Mouse (Mus musculus) ES-E14 (cell line): ENCODE data around the gene Nfasc. TPM values are rescaled to one million over a fixed set of nuclear protein-coding genes. Genes with fewer than 3 reads are reported as not detected.

Experiments
- DNase-seq: peaks from one replicate; pipeline ENCODE4 v3.0.0-alpha.2; 2013; ENCODE audit warnings: low read depth, low spot score
- H3K27ac ChIP-seq: 2 replicates; pipeline ENCODE4 v1.5.1; 2012; ENCODE audit warnings: low read depth, mild to moderate bottlenecking, low read length, moderate library complexity, mixed read lengths; ENCODE audit not compliant: poor library complexity, insufficient read depth, severe bottlenecking
- H3K36me3 ChIP-seq: 2 replicates; pipeline ENCODE4 v1.6.1; 2012; ENCODE audit warnings: mild to moderate bottlenecking, low read length, moderate library complexity, mixed read lengths; ENCODE audit not compliant: control insufficient read depth, poor library complexity, insufficient read depth, severe bottlenecking
- H3K4me1 ChIP-seq, 2 experiments: fragments of 150-350 bp in 1 of 2; sonication (generic) in 1 of 2; 2 replicates each; pipeline ENCODE4 v1.6.1; 2012; ENCODE audit warnings: low read length in 2 of 2, mild to moderate bottlenecking in 1 of 2, mixed read lengths in 1 of 2; ENCODE audit not compliant: control insufficient read depth in 2 of 2, insufficient read depth in 2 of 2, poor library complexity in 1 of 2
- H3K4me3 ChIP-seq, 2 experiments: fragments of 150-350 bp in 1 of 2; sonication (generic) in 1 of 2; 2 replicates each; pipeline ENCODE4 v1.5.1; 2012; ENCODE audit warnings: low read length in 2 of 2, low read depth in 1 of 2, mild to moderate bottlenecking in 1 of 2, mixed read lengths in 1 of 2; ENCODE audit not compliant: insufficient read depth in 1 of 2, poor library complexity in 1 of 2, severe bottlenecking in 1 of 2
- H3K9ac ChIP-seq: 2 replicates; pipeline ENCODE4 v1.6.1; 2012; ENCODE audit warnings: low read depth, mild to moderate bottlenecking, low read length, mixed read lengths; ENCODE audit not compliant: poor library complexity, insufficient read depth, severe bottlenecking
- H3K9me3 ChIP-seq: fragments of 150-350 bp; sonication (generic); 2 replicates; pipeline ENCODE4 v1.6.1; 2012; ENCODE audit warnings: low read depth, mild to moderate bottlenecking, low read length; ENCODE audit not compliant: control insufficient read depth, insufficient read depth
- CHD2 ChIP-seq: IDR thresholded peaks from 2 replicates; pipeline ENCODE4 v1.6.1; 2014; ENCODE audit warnings: mild to moderate bottlenecking, low read depth, low read length, inconsistent platforms
- HCFC1 ChIP-seq: IDR thresholded peaks from 2 replicates; pipeline ENCODE4 v1.6.1; 2012; ENCODE audit warnings: low read length, inconsistent platforms, borderline replicate concordance; ENCODE audit not compliant: insufficient read depth
- MAFK ChIP-seq: IDR thresholded peaks from 2 replicates; pipeline ENCODE4 v1.6.1; 2014; ENCODE audit warnings: mild to moderate bottlenecking, low read depth, low read length, inconsistent platforms; ENCODE audit not compliant: insufficient read depth
- ZC3H11A ChIP-seq: IDR thresholded peaks from 2 replicates; pipeline ENCODE4 v1.6.1; 2012; ENCODE audit warnings: low read depth, mild to moderate bottlenecking, inconsistent platforms, low read length, borderline replicate concordance
- ZNF384 ChIP-seq: IDR thresholded peaks from 2 replicates; pipeline ENCODE4 v1.6.1; 2012; ENCODE audit warnings: low read depth, low read length, inconsistent platforms
- in situ Hi-C, 2 experiments: fragments of 600-800 bp; cut with MboI; formaldehyde crosslinking; loops; one replicate each; pipeline ENCODE4 v1.15.1; 2025; ENCODE audit warnings: low sequenced_read_pairs in 2 of 2, inconsistent platforms in 1 of 2; ENCODE audit not compliant: unreplicated experiment in 2 of 2
- total RNA-seq: library from RNA; depleted of rRNA; stranded (reverse); fragments of 300-350 nt; gene quantifications from 2 replicates; pipeline ENCODE4 v1.2.3, GENCODE M21; 2012

Nfasc gene
- total RNA-seq, 1 experiment = 8.9 TPM

- DNase-seq = no peak
- no peak overlapping the region for H3K27ac ChIP-seq
- in situ Hi-C loops = no loop called here
- H3K36me3 ChIP-seq = no peaks in the 10 kb centered on the region
- H3K4me1 ChIP-seq = peaks cover 1 to 19% of the 10 kb centered on the region in 2 experiments; a peak in 2 of 4 replicates
- H3K4me3 ChIP-seq = no peak overlapping the region
- no peak overlapping the region for H3K9ac ChIP-seq
- H3K9me3 ChIP-seq = no peaks in the 10 kb centered on the region
- TF ChIP-seq ZNF384 (no peak), CHD2 (no peak), MAFK (no peak), HCFC1 (no peak), ZC3H11A (no peak)
Measured at GRCm38 (mm10) chr1:132532521-132532920, 209.1 kb downstream of the Nfasc start.

- no peak for TF ChIP-seq ZNF384
- Histone ChIP-seq H3K4me3 (no peak overlapping the region), H3K4me1 (peaks cover 1 to 19% of the 10 kb centered on the region in 2 experiments; a peak in 2 of 4 replicates), H3K36me3 (no peaks in the 10 kb centered on the region), H3K9ac (0 out of 2 replicates have a peak overlapping the region, but pooled peaks have one; percentile 31), H3K9me3 (no peaks in the 10 kb centered on the region), H3K27ac (no peak overlapping the region)
- DNase-seq = no peak
- in situ Hi-C loops = no loop called here
Measured at GRCm38 (mm10) chr1:132530631-132531191, 210.9 kb downstream of the Nfasc start.

GRCm38 (mm10) chr1:132528647-132529334, 212.8 kb downstream of the Nfasc start:
- Histone ChIP-seq H3K9me3 (no peaks in the 10 kb centered on the region), H3K36me3 (no peaks in the 10 kb centered on the region; the same call in 1 of the 2 replicates), H3K9ac (no peak overlapping the region), H3K4me3 (no peak overlapping the region), H3K4me1 (peaks cover 1 to 16% of the 10 kb centered on the region in 2 experiments; a peak in 2 of 4 replicates), H3K27ac (no peak overlapping the region)
- TF ChIP-seq CHD2 = no peak
- no peak for TF ChIP-seq MAFK
- in situ Hi-C loops = loop anchor here (5.0 kb wide), 1 partner anchor 64 kb away; no protein-coding TSS in a partner anchor
- no peak for DNase-seq

GRCm38 (mm10) chr1:132528071-132528470, 213.5 kb downstream of the Nfasc start:
- in situ Hi-C loops = loop anchor here (5.0 kb wide), 1 partner anchor 64 kb away; no protein-coding TSS in a partner anchor

GRCm38 (mm10) chr1:132525832-132526231, 215.8 kb downstream of the Nfasc start:
- Histone ChIP-seq H3K36me3 (no peaks in the 10 kb centered on the region; the same call in 1 of the 2 replicates), H3K4me3 (no peak overlapping the region), H3K27ac (no peak overlapping the region), H3K4me1 (peaks cover 1 to 11% of the 10 kb centered on the region in 2 experiments; a peak in 2 of 4 replicates), H3K9me3 (no peaks in the 10 kb centered on the region), H3K9ac (no peak overlapping the region)
- in situ Hi-C loops = loop anchor here (5.0 kb wide), 1 partner anchor 66 kb away; no protein-coding TSS in a partner anchor
- DNase-seq = peak; percentile 72
- TF ChIP-seq MAFK = no peak
- TF ChIP-seq ZNF384 = no peak
- TF ChIP-seq HCFC1 = no peak
- peak; percentile 86 for TF ChIP-seq ZC3H11A

More at GRCm38 (mm10) chr1:132528071-132528470, 213.5 kb downstream of the Nfasc start:
- Histone ChIP-seq H3K9ac (no peak overlapping the region), H3K36me3 (no peaks in the 10 kb centered on the region; the same call in 1 of the 2 replicates), H3K4me1 (peaks cover 1 to 12% of the 10 kb centered on the region in 2 experiments; a peak in 2 of 4 replicates), H3K9me3 (no peaks in the 10 kb centered on the region), H3K4me3 (no peak overlapping the region), H3K27ac (no peak overlapping the region)
- DNase-seq = no peak
- TF ChIP-seq ZNF384 (no peak), HCFC1 (no peak), CHD2 (no peak)
